Comparison of ENCODE assay signal across 25 mouse cellular contexts in genomic region chr9:44420280-44420898, GRCm38 (mm10). TPM values are rescaled to one million over a fixed set of nuclear protein-coding genes. Genes with fewer than 3 reads are reported as not detected.
DNase-seq lines count a peak whose midpoint lies in the region; ATAC-seq and TF ChIP-seq lines count a peak whose summit lies in the region.
"Had no signal": no experiment of that assay in that cellular context is flagged by ENCODE, and none has a peak within 500 bp of the region (broad histone marks: within the 10 kb centered on the region; RNA-seq: fewer than 3 reads in every experiment).

No protein-coding gene starts in this region.

- TF ChIP-seq EP300 in MEL (IDR thresholded peaks at IDR 0.05; ENCODE audit: low read depth in 1 of 2, low read length in 2 of 2), result peak in 1 of 2 experiments; percentile 46; a peak in 2 of 4 replicates

- TF ChIP-seq CTCF in E14TG2a.4 (conservative IDR thresholded peaks at IDR 0.05; ENCODE audit: low read length) (no peak), MEL (IDR thresholded peaks at IDR 0.05 in 2 of 3, conservative IDR thresholded peaks at IDR 0.05 in 1 of 3; ENCODE audit: control insufficient read depth in 1 of 3, insufficient read depth in 1 of 3, low read depth in 2 of 3, low read length in 3 of 3, poor library complexity in 1 of 3, severe bottlenecking in 1 of 3) (no peak)
- TF ChIP-seq CTCF in bone marrow macrophage, adult 2 months (IDR thresholded peaks at IDR 0.05; ENCODE audit: low read depth, low read length), result no peak

- TF ChIP-seq RAD21 in MEL (IDR thresholded peaks at IDR 0.05; ENCODE audit: low read depth, low read length), result no peak

- peak; percentile 89 for DNase-seq in MEL (ENCODE audit: low read depth, low spot score)
- DNase-seq in splenic B cell, adult 2 months (ENCODE audit: low read depth, low spot score), result peak; percentile 58
- no peak for DNase-seq in neural tube, embryonic 10.5 days (ENCODE audit: extremely low spot score, low spot score)
- DNase-seq in adrenal gland, adult 2 months, result no peak
- no peak for DNase-seq in adrenal gland, adult (ENCODE audit: inconsistent age in 2 of 2, low spot score in 1 of 2)
- DNase-seq: adrenal gland, postnatal 10 days; cerebellum, postnatal 25 days; forebrain, postnatal 0 days; gastrocnemius, postnatal 14 days; heart, postnatal 36 days; kidney, adult 2 months had no signal

- H3K36me3 ChIP-seq in E14TG2a.4 (ENCODE audit: insufficient read depth, low read length) (peaks cover 13% of the 10 kb centered on the region), MEL (ENCODE audit: control insufficient read depth in 1 of 2, insufficient read depth in 2 of 2, low read length in 2 of 2) (peaks cover 0 to 21% of the 10 kb centered on the region in 2 experiments; a peak in 2 of 4 replicates)
- no peaks in the 10 kb centered on the region for H3K36me3 ChIP-seq in splenic B cell, adult 2 months (ENCODE audit: control insufficient read depth, insufficient read depth, low read length, poor library complexity, severe bottlenecking)
- no peaks in the 10 kb centered on the region for H3K36me3 ChIP-seq in heart, embryonic 11.5 days (ENCODE audit: control insufficient read depth, insufficient read depth, low read length)
- H3K36me3 ChIP-seq: hindbrain, embryonic 15.5 days had no signal

- 71% methylated on average over 5 of the region's 5 CpGs for WGBS in heart, embryonic 11.5 days (ENCODE audit: insufficient replicate concordance)

- H3K79me2 ChIP-seq in MEL (ENCODE audit: control insufficient read depth, insufficient read depth, low read length, poor library complexity), result peaks cover 10% of the 10 kb centered on the region

- peak; percentile 26 to 61; a peak in 2 of 4 replicates for TF ChIP-seq POLR2A in MEL (IDR thresholded peaks at IDR 0.05; ENCODE audit: control insufficient read depth in 1 of 2, insufficient read depth in 1 of 2, low read depth in 1 of 2, low read length in 2 of 2, poor library complexity in 1 of 2)
- no peak for TF ChIP-seq POLR2A in bone marrow macrophage, adult 2 months (IDR thresholded peaks at IDR 0.05; ENCODE audit: borderline replicate concordance, low read depth, low read length)

- peak overlapping the region; percentile 75 for H3K4me3 ChIP-seq in E14TG2a.4 (replicated peaks; ENCODE audit: low read length)
- peak overlapping the region; percentile 23 to 39 for H3K4me3 ChIP-seq in MEL (ENCODE audit: control insufficient read depth in 1 of 2, insufficient read depth in 1 of 2, low read depth in 2 of 2, low read length in 2 of 2)
- H3K4me3 ChIP-seq in bone marrow macrophage, adult 2 months (ENCODE audit: insufficient read depth, low read length), result peak overlapping the region; percentile 38
- H3K4me3 ChIP-seq in heart, embryonic 11.5 days (ENCODE audit: low read depth, low read length), result no peak overlapping the region
- H3K4me3 ChIP-seq: embryonic facial prominence, embryonic 13.5 days; forebrain, embryonic 13.5 days; heart, embryonic 13.5 days; hindbrain, embryonic 15.5 days had no signal

- H3K9ac ChIP-seq in MEL (ENCODE audit: control insufficient read depth, low read depth, low read length, poor library complexity, severe bottlenecking), result peak overlapping the region; percentile 50
- H3K9ac ChIP-seq in heart, embryonic 11.5 days (ENCODE audit: low read depth, low read length), result no peak overlapping the region
- H3K9ac ChIP-seq: embryonic facial prominence, embryonic 13.5 days; forebrain, embryonic 13.5 days; forebrain, postnatal 0 days; heart, embryonic 13.5 days; hindbrain, embryonic 15.5 days had no signal

- no peaks in the 10 kb centered on the region for H3K9me3 ChIP-seq in E14TG2a.4 (ENCODE audit: low read length)
- no peaks in the 10 kb centered on the region for H3K9me3 ChIP-seq in MEL (replicated peaks; ENCODE audit: insufficient read depth, low read length)
- no peaks in the 10 kb centered on the region for H3K9me3 ChIP-seq in heart, embryonic 11.5 days (replicated peaks; ENCODE audit: control insufficient read depth, low read length)
- H3K9me3 ChIP-seq: embryonic facial prominence, embryonic 13.5 days; forebrain, embryonic 13.5 days; heart, embryonic 13.5 days; hindbrain, embryonic 15.5 days had no signal

- peak overlapping the region; percentile 83 for H3K27ac ChIP-seq in MEL (ENCODE audit: control insufficient read depth, low read depth, low read length)
- H3K27ac ChIP-seq in bone marrow macrophage, adult 2 months (ENCODE audit: insufficient read depth, low read depth, low read length), result peak overlapping the region; percentile 44
- H3K27ac ChIP-seq in heart, embryonic 11.5 days (ENCODE audit: low read depth, low read length), result no peak overlapping the region
- H3K27ac ChIP-seq: embryonic facial prominence, embryonic 13.5 days; forebrain, embryonic 13.5 days; heart, embryonic 13.5 days; hindbrain, embryonic 15.5 days had no signal

- no peak for ATAC-seq in heart, embryonic 11.5 days (replicated peaks; ENCODE audit: insufficient number of reproducible peaks, low FRiP score, low TSS enrichment)
- ATAC-seq: forebrain, embryonic 13.5 days; forebrain, postnatal 0 days; intestine, embryonic 16.5 days had no signal

- H3K27me3 ChIP-seq in E14TG2a.4 (ENCODE audit: insufficient read depth, low read length), result no peaks in the 10 kb centered on the region
- H3K27me3 ChIP-seq in MEL (ENCODE audit: control insufficient read depth in 1 of 2, insufficient read depth in 2 of 2, low read length in 2 of 2), result no peaks in the 10 kb centered on the region
- H3K27me3 ChIP-seq in splenic B cell, adult 2 months (ENCODE audit: control insufficient read depth, insufficient read depth, low read length, poor library complexity, severe bottlenecking), result no peaks in the 10 kb centered on the region
- H3K27me3 ChIP-seq in heart, embryonic 11.5 days (ENCODE audit: control insufficient read depth, insufficient read depth, low read length), result no peaks in the 10 kb centered on the region
- H3K27me3 ChIP-seq: embryonic facial prominence, embryonic 13.5 days; forebrain, embryonic 13.5 days; heart, embryonic 13.5 days; hindbrain, embryonic 15.5 days had no signal

- H3K4me1 ChIP-seq in E14TG2a.4 (replicated peaks; ENCODE audit: low read depth, low read length) (peaks cover 69% of the 10 kb centered on the region), MEL (ENCODE audit: control insufficient read depth in 1 of 2, insufficient read depth in 2 of 2, low read length in 2 of 2) (peaks cover 3 to 12% of the 10 kb centered on the region in 2 experiments; a peak in 3 of 4 replicates)
- H3K4me1 ChIP-seq in bone marrow macrophage, adult 2 months (ENCODE audit: control insufficient read depth, insufficient read depth, low read length), result peaks cover 6% of the 10 kb centered on the region
- peaks cover 5% of the 10 kb centered on the region for H3K4me1 ChIP-seq in heart, embryonic 11.5 days (ENCODE audit: control insufficient read depth, insufficient read depth, low read length)

- H3K4me2 ChIP-seq in heart, embryonic 11.5 days, result no peak overlapping the region
- H3K4me2 ChIP-seq: embryonic facial prominence, embryonic 13.5 days; forebrain, embryonic 13.5 days; heart, embryonic 13.5 days; hindbrain, embryonic 15.5 days had no signal

RNA-seq across cellular contexts. Expression of gene Ccdc84, which starts 2.0 kb away (rescaled TPM):
- 13.2 and 18.7 TPM in 2 replicates for total RNA-seq in MEL (2012; rRNA removed)
- 10 to 100 TPM in 1 of 2 experiments, not detected in 1; 18.0 TPM for polyA plus RNA-seq in MEL (2012; ENCODE audit: insufficient read depth in 1 of 2, insufficient read length in 2 of 2, low read depth in 1 of 2, low replicate concordance in 2 of 2, missing spikeins in 1 of 2)
- 39.3 and 50.2 TPM in 2 replicates for polyA plus RNA-seq in bone marrow macrophage, adult 2 months (2012; ENCODE audit: insufficient read depth, insufficient read length, missing spikeins)
- 21.8 and 25.4 TPM in 2 replicates for polyA plus RNA-seq in heart, embryonic 11.5 days (2014; fragmentation: Nextera tagmentation; extraction: Ambion mirVana)
- 10 to 100 TPM; 14.5 to 21.1 TPM for total RNA-seq in adrenal gland, adult 2 months (2021)
- 12.3 and 23.7 TPM in 2 replicates for polyA plus RNA-seq in adrenal gland, adult 2 months (2012; rRNA removed)

RNA-seq across cellular contexts. Expression of gene Trappc4, which starts 13.0 kb away (rescaled TPM):
- total RNA-seq in MEL (2012; rRNA removed), result 121 and 140 TPM in 2 replicates
- 100 to 1,000 TPM in 1 of 2 experiments, not detected in 1; 129 TPM for polyA plus RNA-seq in MEL (2012; ENCODE audit: insufficient read depth in 1 of 2, insufficient read length in 2 of 2, low read depth in 1 of 2, low replicate concordance in 2 of 2, missing spikeins in 1 of 2)
- 64.9 and 82.4 TPM in 2 replicates for polyA plus RNA-seq in bone marrow macrophage, adult 2 months (2012; ENCODE audit: insufficient read depth, insufficient read length, missing spikeins)
- polyA plus RNA-seq in heart, embryonic 11.5 days (2014; fragmentation: Nextera tagmentation; extraction: Ambion mirVana), result 76.8 and 79.1 TPM in 2 replicates
- 10 to 100 TPM; 81.3 to 92.1 TPM for total RNA-seq in adrenal gland, adult 2 months (2021)
- polyA plus RNA-seq in adrenal gland, adult 2 months (2012; rRNA removed), result 44.2 and 51.2 TPM in 2 replicates

RNA-seq across cellular contexts. Expression of gene Rps25, which starts 13.4 kb away (rescaled TPM):
- 2,496 and 2,743 TPM in 2 replicates for total RNA-seq in MEL (2012; rRNA removed)
- polyA plus RNA-seq in MEL (2012; ENCODE audit: insufficient read depth in 1 of 2, insufficient read length in 2 of 2, low read depth in 1 of 2, low replicate concordance in 2 of 2, missing spikeins in 1 of 2), result 1,000 to 10,000 TPM in 1 of 2 experiments, not detected in 1; 3,114 TPM
- 2,665 and 2,801 TPM in 2 replicates for polyA plus RNA-seq in bone marrow macrophage, adult 2 months (2012; ENCODE audit: insufficient read depth, insufficient read length, missing spikeins)
- 1,538 and 1,582 TPM in 2 replicates for polyA plus RNA-seq in heart, embryonic 11.5 days (2014; fragmentation: Nextera tagmentation; extraction: Ambion mirVana)
- total RNA-seq in adrenal gland, adult 2 months (2021), result 1,000 to 10,000 TPM; 1,025 to 1,177 TPM
- 21.7 and 23.2 TPM in 2 replicates for polyA plus RNA-seq in adrenal gland, adult 2 months (2012; rRNA removed)

RNA-seq across cellular contexts. Expression of gene Foxr1, which starts 20.5 kb away (rescaled TPM):
- 0.08 TPM in 1 of 2 replicates, not detected in the other for total RNA-seq in MEL (2012; rRNA removed)
- polyA plus RNA-seq in MEL (2012; ENCODE audit: insufficient read depth in 1 of 2, insufficient read length in 2 of 2, low read depth in 1 of 2, low replicate concordance in 2 of 2, missing spikeins in 1 of 2), result under 1 TPM in 1 of 2 experiments, not detected in 1; 0.07 TPM
- polyA plus RNA-seq in bone marrow macrophage, adult 2 months (2012; ENCODE audit: insufficient read depth, insufficient read length, missing spikeins), result not detected in 2 replicates
- polyA plus RNA-seq in heart, embryonic 11.5 days (2014; fragmentation: Nextera tagmentation; extraction: Ambion mirVana), result not detected in 2 replicates
- total RNA-seq in adrenal gland, adult 2 months (2021), result not detected
- not detected in 2 replicates for polyA plus RNA-seq in adrenal gland, adult 2 months (2012; rRNA removed)
- total RNA-seq: adrenal gland, postnatal 10 days; adrenal gland, postnatal 4 days; forebrain, postnatal 0 days; gastrocnemius, adult 18-20 months; gastrocnemius, postnatal 14 days; heart, adult 8-10 months; heart, postnatal 36 days had no signal
- polyA plus RNA-seq: C2C12; embryonic facial prominence, embryonic 13.5 days; forebrain, embryonic 13.5 days; forebrain, postnatal 0 days; heart, embryonic 13.5 days; heart, postnatal 0 days; hindbrain, embryonic 11.5 days; hindbrain, embryonic 15.5 days; intestine, embryonic 16.5 days; kidney, adult 2 months had no signal

RNA-seq across cellular contexts. Expression of gene Slc37a4, which starts 23.7 kb away (rescaled TPM):
- 29.0 and 31.9 TPM in 2 replicates for total RNA-seq in MEL (2012; rRNA removed)
- 10 to 100 TPM in 1 of 2 experiments, not detected in 1; 35.3 TPM for polyA plus RNA-seq in MEL (2012; ENCODE audit: insufficient read depth in 1 of 2, insufficient read length in 2 of 2, low read depth in 1 of 2, low replicate concordance in 2 of 2, missing spikeins in 1 of 2)
- polyA plus RNA-seq in bone marrow macrophage, adult 2 months (2012; ENCODE audit: insufficient read depth, insufficient read length, missing spikeins), result 9.4 and 11.5 TPM in 2 replicates
- polyA plus RNA-seq in heart, embryonic 11.5 days (2014; fragmentation: Nextera tagmentation; extraction: Ambion mirVana), result 31.1 and 31.5 TPM in 2 replicates
- total RNA-seq in adrenal gland, adult 2 months (2021), result 10 to 100 TPM; 14.4 to 15.6 TPM
- 27.9 and 33.5 TPM in 2 replicates for polyA plus RNA-seq in adrenal gland, adult 2 months (2012; rRNA removed)

Comparison
In these comparisons a context has a peak if more than half of its experiments do, and no peak if none do; other contexts are left out.
1. DNase-seq: peak in MEL (single experiment) and splenic B cell, adult 2 months (single experiment); none in neural tube, embryonic 10.5 days (single experiment), adrenal gland, adult 2 months (single experiment) and adrenal gland, adult (0 of 2).